Mouse (Mus musculus) embryonic facial prominence, embryonic 13.5 days (tissue): Measurements from ENCODE around the gene Fam20b. TPM values are rescaled to one million over a fixed set of nuclear protein-coding genes. Genes with fewer than 3 reads are reported as not detected.

ENCODE experiments used
- ATAC-seq: fragments of 200-750 bp; cut with Nextera tagmentation; 2 replicates; pipeline ENCODE4 v1.8.0; 2017; ENCODE audit warnings: low read depth; ENCODE audit not compliant: insufficient number of reproducible peaks, insufficient read depth, low FRiP score, low TSS enrichment
- H3K27ac ChIP-seq: fragments of 300-500 bp; sonication (generic); 2 replicates; pipeline ENCODE4 v1.5.1; 2015; ENCODE audit warnings: moderate library complexity, mild to moderate bottlenecking, inconsistent platforms
- H3K27me3 ChIP-seq: fragments of 300-500 bp; sonication (generic); 2 replicates; pipeline ENCODE4 v1.6.1; 2015; ENCODE audit warnings: mild to moderate bottlenecking, inconsistent platforms
- H3K36me3 ChIP-seq: fragments of 300-500 bp; sonication (generic); 2 replicates; pipeline ENCODE4 v1.6.1; 2015; ENCODE audit warnings: mild to moderate bottlenecking, inconsistent platforms
- H3K4me1 ChIP-seq: fragments of 300-500 bp; sonication (generic); 2 replicates; pipeline ENCODE4 v1.6.1; 2015; ENCODE audit warnings: inconsistent platforms
- H3K4me2 ChIP-seq: fragments of 300-500 bp; sonication (generic); 2 replicates; pipeline ENCODE4 v1.6.1; 2015; ENCODE audit warnings: moderate library complexity, mild to moderate bottlenecking, inconsistent platforms
- H3K4me3 ChIP-seq: fragments of 300-500 bp; sonication (generic); 2 replicates; pipeline ENCODE4 v1.5.1; 2015; ENCODE audit warnings: mild to moderate bottlenecking, inconsistent platforms
- H3K9ac ChIP-seq: fragments of 300-500 bp; sonication (generic); 2 replicates; pipeline ENCODE4 v1.6.1; 2015; ENCODE audit warnings: mild to moderate bottlenecking, inconsistent platforms
- H3K9me3 ChIP-seq: fragments of 300-500 bp; sonication (generic); 2 replicates; pipeline ENCODE4 v1.6.1; 2016; ENCODE audit warnings: inconsistent platforms
- WGBS: fragments of 180-500 bp; shearing (Covaris S2); methylation state at CpG from one replicate; pipeline ENCODE4 v1.1.7; 2015; ENCODE audit warnings: mixed read lengths; 5-methylcytosine and 5-hydroxymethylcytosine counted together
- polyA plus RNA-seq: library from polyadenylated mRNA; unstranded; fragments of >200 nt; fragmentation: Nextera tagmentation; extraction: Ambion mirVana; gene quantifications from 2 replicates; pipeline ENCODE4 v1.2.1, GENCODE M21; 2015

The Fam20b gene
- polyA plus RNA-seq = 23.5 and 24.1 TPM in 2 replicates

GRCm38 (mm10) chr1:156718950-156719805 is at the start of gene Fam20b:
Gene Fam20b, minus strand, starts transcription at chr1:156719086.
- no peaks in the 10 kb centered on the region; the same call in 1 of the 2 replicates for H3K36me3 ChIP-seq
- peak within 1 kb of the TSS; percentile 95 for H3K4me3 ChIP-seq
- ATAC-seq = peak; percentile 96
- H3K4me2 ChIP-seq = peak within 1 kb of the TSS; percentile 77
- peak within 1 kb of the TSS; percentile 90 for H3K9ac ChIP-seq
- H3K27me3 ChIP-seq = peaks cover 5% of the 10 kb centered on the region; the same call in 1 of the 2 replicates
- H3K4me1 ChIP-seq = peaks cover 15% of the 10 kb centered on the region
- H3K27ac ChIP-seq = peak within 1 kb of the TSS; percentile 85
- H3K9me3 ChIP-seq = no peaks in the 10 kb centered on the region
- 1% methylated on average over 41 of the region's 47 CpGs for WGBS

- H3K27ac ChIP-seq = no peak overlapping the region
- peaks cover 11% of the 10 kb centered on the region for H3K9me3 ChIP-seq
- no peak overlapping the region for H3K4me3 ChIP-seq
- peaks cover 38% of the 10 kb centered on the region for H3K4me1 ChIP-seq
- 93% methylated on average over 3 of the region's 3 CpGs for WGBS
- H3K36me3 ChIP-seq = no peaks in the 10 kb centered on the region
- ATAC-seq = no peak
- H3K4me2 ChIP-seq = no peak overlapping the region
- no peaks in the 10 kb centered on the region for H3K27me3 ChIP-seq
- no peak overlapping the region for H3K9ac ChIP-seq
Observed at GRCm38 (mm10) chr1:156765311-156765710, 46.4 kb upstream of the Fam20b start.

- 73% methylated on average over 6 of the region's 6 CpGs for WGBS
Observed at GRCm38 (mm10) chr1:156764584-156764983, 45.7 kb upstream of the Fam20b start.

GRCm38 (mm10) chr1:156763280-156763679 is 44.4 kb upstream of the Fam20b start:
- no peak overlapping the region for H3K4me3 ChIP-seq
- H3K9me3 ChIP-seq = peaks cover 11% of the 10 kb centered on the region
- H3K27ac ChIP-seq = peak overlapping the region; percentile 81
- peaks cover 31% of the 10 kb centered on the region for H3K4me1 ChIP-seq
- H3K4me2 ChIP-seq = no peak overlapping the region
- 89% methylated on average over 6 of the region's 6 CpGs for WGBS
- no peak overlapping the region for H3K9ac ChIP-seq
- no peak for ATAC-seq
- H3K27me3 ChIP-seq = no peaks in the 10 kb centered on the region
- no peaks in the 10 kb centered on the region for H3K36me3 ChIP-seq

More at GRCm38 (mm10) chr1:156764584-156764983, 45.7 kb upstream of the Fam20b start:
- Histone ChIP-seq H3K27me3 (no peaks in the 10 kb centered on the region), H3K4me2 (no peak overlapping the region), H3K4me3 (no peak overlapping the region), H3K36me3 (no peaks in the 10 kb centered on the region), H3K9me3 (peaks cover 11% of the 10 kb centered on the region), H3K27ac (no peak overlapping the region), H3K4me1 (peaks cover 36% of the 10 kb centered on the region), H3K9ac (no peak overlapping the region)
- no peak for ATAC-seq

- Histone ChIP-seq H3K4me2 (peak overlapping the region; percentile 42), H3K9me3 (peaks cover 2% of the 10 kb centered on the region; the same call in 1 of the 2 replicates), H3K36me3 (no peaks in the 10 kb centered on the region), H3K27ac (peak overlapping the region; percentile 96), H3K4me3 (no peak overlapping the region), H3K27me3 (no peaks in the 10 kb centered on the region), H3K4me1 (peaks cover 41% of the 10 kb centered on the region), H3K9ac (peak overlapping the region; percentile 46; the same call in 1 of the 2 replicates)
- 37% methylated on average over 10 of the region's 10 CpGs for WGBS
- ATAC-seq = no peak
Observed at GRCm38 (mm10) chr1:156761430-156761801, 42.5 kb upstream of the Fam20b start.

GRCm38 (mm10) chr1:156760549-156761429 is 41.9 kb upstream of the Fam20b start:
- no peaks in the 10 kb centered on the region for H3K36me3 ChIP-seq
- no peak overlapping the region for H3K4me3 ChIP-seq
- no peaks in the 10 kb centered on the region for H3K9me3 ChIP-seq
- peak; percentile 67 for ATAC-seq
- H3K27ac ChIP-seq = peak overlapping the region; percentile 96
- peaks cover 42% of the 10 kb centered on the region for H3K4me1 ChIP-seq
- H3K4me2 ChIP-seq = peak overlapping the region; percentile 42
- no peaks in the 10 kb centered on the region for H3K27me3 ChIP-seq
- 36% methylated on average over 13 of the region's 13 CpGs for WGBS
- H3K9ac ChIP-seq = peak overlapping the region; percentile 46; the same call in 1 of the 2 replicates

GRCm38 (mm10) chr1:156758326-156758725 is 39.4 kb upstream of the Fam20b start:
- Histone ChIP-seq H3K4me2 (no peak overlapping the region), H3K36me3 (no peaks in the 10 kb centered on the region), H3K4me1 (peaks cover 65% of the 10 kb centered on the region), H3K27ac (0 out of 2 replicates have a peak overlapping the region, but pooled peaks have one; percentile 5), H3K4me3 (no peak overlapping the region), H3K9me3 (no peaks in the 10 kb centered on the region), H3K27me3 (no peaks in the 10 kb centered on the region), H3K9ac (no peak overlapping the region)
- no peak for ATAC-seq
- 40% methylated on average over 4 of the region's 4 CpGs for WGBS

- H3K4me1 ChIP-seq = peaks cover 59% of the 10 kb centered on the region
- peak overlapping the region; percentile 88 for H3K27ac ChIP-seq
- H3K4me2 ChIP-seq = no peak overlapping the region; the same call in 1 of the 2 replicates
- ATAC-seq = peak; percentile 34; the same call in 1 of the 2 replicates
- H3K9ac ChIP-seq = no peak overlapping the region
- WGBS = 44% methylated on average over 15 of the region's 15 CpGs
- H3K36me3 ChIP-seq = no peaks in the 10 kb centered on the region
- H3K4me3 ChIP-seq = no peak overlapping the region
- no peaks in the 10 kb centered on the region for H3K27me3 ChIP-seq
- no peaks in the 10 kb centered on the region for H3K9me3 ChIP-seq
Observed at GRCm38 (mm10) chr1:156754608-156755413, 35.9 kb upstream of the Fam20b start.

GRCm38 (mm10) chr1:156752990-156753389 is 34.1 kb upstream of the Fam20b start:
- H3K9me3 ChIP-seq = no peaks in the 10 kb centered on the region
- no peak overlapping the region for H3K4me3 ChIP-seq
- H3K9ac ChIP-seq = no peak overlapping the region
- peaks cover 63% of the 10 kb centered on the region for H3K4me1 ChIP-seq
- peak overlapping the region; percentile 74; the same call in 1 of the 2 replicates for H3K27ac ChIP-seq
- no peak for ATAC-seq
- H3K27me3 ChIP-seq = no peaks in the 10 kb centered on the region
- peak overlapping the region; percentile 52; the same call in 1 of the 2 replicates for H3K4me2 ChIP-seq
- no peaks in the 10 kb centered on the region for H3K36me3 ChIP-seq
- WGBS = 75% methylated on average over 7 of the region's 7 CpGs

- H3K4me2 ChIP-seq = peak overlapping the region; percentile 52
- H3K27me3 ChIP-seq = no peaks in the 10 kb centered on the region
- H3K27ac ChIP-seq = peak overlapping the region; percentile 74
- peak overlapping the region; percentile 26 for H3K4me3 ChIP-seq
- no peaks in the 10 kb centered on the region for H3K36me3 ChIP-seq
- 5% methylated on average over 21 of the region's 21 CpGs for WGBS
- H3K9ac ChIP-seq = peak overlapping the region; percentile 54
- H3K9me3 ChIP-seq = no peaks in the 10 kb centered on the region
- no peak for ATAC-seq
- peaks cover 56% of the 10 kb centered on the region for H3K4me1 ChIP-seq
Observed at GRCm38 (mm10) chr1:156752020-156752724, 33.3 kb upstream of the Fam20b start.
